ENCODE assay signal across 8 mouse cellular contexts in the genomic region with DNA sequence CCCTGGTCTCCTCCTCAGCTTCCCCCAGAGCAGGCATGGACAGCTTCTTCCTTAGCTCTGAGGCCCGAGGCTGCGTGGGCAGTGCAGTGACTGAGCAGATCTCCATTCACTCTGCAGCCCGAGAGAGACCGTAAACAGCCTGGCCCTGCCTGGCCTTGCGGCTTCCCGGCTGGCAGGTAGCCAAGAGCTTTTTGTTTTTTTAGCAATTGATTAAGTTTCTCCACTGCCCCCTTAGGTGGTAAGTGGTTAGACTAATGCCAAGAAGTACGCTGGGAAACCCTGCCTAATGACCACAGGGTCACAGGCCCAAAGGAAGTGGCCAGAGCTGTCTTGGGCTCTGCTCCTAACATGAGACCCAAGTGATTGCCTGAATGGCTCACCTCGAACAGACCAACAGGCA. TPM values are rescaled to one million over a fixed set of nuclear protein-coding genes. Genes with fewer than 3 reads are reported as not detected.
DNase-seq lines count a peak whose midpoint lies in the region; ATAC-seq and TF ChIP-seq lines count a peak whose summit lies in the region.

No protein-coding gene starts in this region.

- H3K27ac ChIP-seq in cerebellum, adult 2 months (ENCODE audit: insufficient read depth, low read length), result no peak overlapping the region
- no peak overlapping the region for H3K27ac ChIP-seq in liver, embryonic 13.5 days

- no peaks in the 10 kb centered on the region for H3K9me3 ChIP-seq in liver, embryonic 13.5 days (replicated peaks)

- H3K36me3 ChIP-seq in liver, embryonic 13.5 days, result peaks cover 22% of the 10 kb centered on the region

- ATAC-seq in liver, embryonic 13.5 days (ENCODE audit: low read depth), result peak; percentile 59
- ATAC-seq in activated CD4-positive, CD25-positive, alpha-beta regulatory T cell, adult 4 months, result no peak

- no peak overlapping the region for H3K4me2 ChIP-seq in liver, embryonic 13.5 days

- WGBS in cerebellum, adult 2 months, result 39% methylated on average over 8 of the region's 8 CpGs
- 59% methylated on average over 8 of the region's 8 CpGs for WGBS in liver, embryonic 13.5 days (ENCODE audit: insufficient replicate concordance)

- no peak overlapping the region for H3K9ac ChIP-seq in liver, embryonic 13.5 days

- 0 out of 2 replicates have a peak, but pooled peaks cover 4% of the 10 kb centered on the region for H3K4me1 ChIP-seq in cerebellum, adult 2 months (ENCODE audit: control insufficient read depth, insufficient read depth, low read length)
- H3K4me1 ChIP-seq in liver, embryonic 13.5 days (replicated peaks), result peaks cover 39% of the 10 kb centered on the region

- no peaks in the 10 kb centered on the region for H3K27me3 ChIP-seq in cerebellum, adult 2 months (ENCODE audit: control insufficient read depth, insufficient read depth, low read length)
- no peaks in the 10 kb centered on the region for H3K27me3 ChIP-seq in liver, embryonic 13.5 days

- no peak for TF ChIP-seq CTCF in cerebellum, adult 2 months (IDR thresholded peaks at IDR 0.05; ENCODE audit: borderline replicate concordance, insufficient read depth, low read depth, low read length)

- DNase-seq in cerebellum, postnatal 10 days, result peak; percentile 46 to 63
- no peak for DNase-seq in cerebellum, adult 2 months
- DNase-seq in adrenal gland, postnatal 25 days, result peak; percentile 73
- peak; percentile 60 for DNase-seq in heart, adult 8-10 months (ENCODE audit: low spot score)
- DNase-seq in kidney, adult 11 months, result peak; percentile 73
- no peak for DNase-seq in liver, embryonic 13.5 days
- peak; percentile 84 for DNase-seq in ovary, adult 18-20 months (ENCODE audit: low spot score)

- TF ChIP-seq POLR2A in cerebellum, adult 2 months (IDR thresholded peaks at IDR 0.05; ENCODE audit: borderline replicate concordance, insufficient read depth, low read length), result no peak

- no peak overlapping the region for H3K4me3 ChIP-seq in cerebellum, adult 2 months (replicated peaks; ENCODE audit: insufficient read depth, low read depth, low read length)
- H3K4me3 ChIP-seq in liver, embryonic 13.5 days (replicated peaks), result no peak overlapping the region

RNA-seq across cellular contexts. Expression of gene Lrp5, which starts 47.7 kb away (rescaled TPM):
- 3.8 and 3.9 TPM in 2 replicates for polyA plus RNA-seq in cerebellum, adult 2 months (2012; rRNA removed)
- 97.9 and 117 TPM in 2 replicates for total RNA-seq in adrenal gland, postnatal 25 days (2021)
- total RNA-seq in heart, adult 8-10 months (2022), result 10 to 100 TPM; 48.9 to 52.9 (median 50.7) TPM
- 1.9 and 2.0 TPM in 2 replicates for polyA plus RNA-seq in liver, embryonic 13.5 days (2015; fragmentation: Nextera tagmentation; extraction: Ambion mirVana)
- under 1 TPM in 1 of 2 experiments, not detected in 1; 0.09 TPM for polyA plus RNA-seq in activated CD4-positive, CD25-positive, alpha-beta regulatory T cell, adult 4 months (2017; shearing (Covaris generic))

Comparison
In these comparisons a context has a peak if more than half of its experiments do, and no peak if none do; other contexts are left out.
1. DNase-seq: peak in cerebellum, postnatal 10 days (2 of 2), adrenal gland, postnatal 25 days (single experiment), heart, adult 8-10 months (single experiment), kidney, adult 11 months (single experiment) and ovary, adult 18-20 months (single experiment); none in cerebellum, adult 2 months (0 of 2) and liver, embryonic 13.5 days (single experiment).